Mouse (Mus musculus) liver, adult 2 months (tissue): ENCODE results near the gene Ppp3ca. TPM values are rescaled to one million over a fixed set of nuclear protein-coding genes. Genes with fewer than 3 reads are reported as not detected.

Source experiments
- DNase-seq: peaks from one replicate; pipeline ENCODE4 v3.0.0-alpha.2; 2011; ENCODE audit warnings: low read depth, low spot score; ENCODE audit errors: extremely low read depth
- H3K27ac ChIP-seq: fragments of 200-500 bp; replicated peaks from 2 replicates; pipeline ENCODE4 v1.5.1; 2012; ENCODE audit warnings: low read depth, mild to moderate bottlenecking, control low read depth, inconsistent platforms, low read length; ENCODE audit not compliant: insufficient read depth
- H3K27me3 ChIP-seq: fragments of 200-500 bp; 2 replicates; pipeline ENCODE4 v1.6.1; 2012; ENCODE audit warnings: mild to moderate bottlenecking, moderate library complexity, low read length, inconsistent platforms; ENCODE audit not compliant: control insufficient read depth, insufficient read depth
- H3K36me3 ChIP-seq: fragments of 200-500 bp; 2 replicates; pipeline ENCODE4 v1.6.1; 2012; ENCODE audit warnings: low read length, inconsistent platforms; ENCODE audit not compliant: control insufficient read depth, insufficient read depth
- H3K4me1 ChIP-seq: fragments of 200-500 bp; 2 replicates; pipeline ENCODE4 v1.6.1; 2011; ENCODE audit warnings: low read length; ENCODE audit not compliant: control insufficient read depth, insufficient read depth
- H3K4me3 ChIP-seq: fragments of 200-500 bp; 2 replicates; pipeline ENCODE4 v1.5.1; 2011; ENCODE audit warnings: low read depth, mild to moderate bottlenecking, control low read depth, low read length, moderate library complexity; ENCODE audit not compliant: insufficient read depth
- H3K79me2 ChIP-seq: fragments of 200-500 bp; 2 replicates; pipeline ENCODE4 v1.6.1; 2012; ENCODE audit warnings: inconsistent platforms, mild to moderate bottlenecking, low read length, moderate library complexity; ENCODE audit not compliant: control insufficient read depth, insufficient read depth
- H3K9ac ChIP-seq: fragments of 200-500 bp; 2 replicates; pipeline ENCODE4 v1.6.1; 2012; ENCODE audit warnings: low read depth, mild to moderate bottlenecking, control low read depth, inconsistent platforms, low read length
- CTCF ChIP-seq: fragments of 200-500 bp; IDR thresholded peaks from 2 replicates; pipeline ENCODE4 v1.5.1; 2011; ENCODE audit warnings: low read depth, low read length, control low read depth
- POLR2A ChIP-seq: fragments of 200-500 bp; IDR thresholded peaks from 2 replicates; pipeline ENCODE4 v1.6.1; 2011; ENCODE audit warnings: low read length, control low read depth; ENCODE audit not compliant: insufficient read depth; ENCODE audit errors: extremely low read depth
- WGBS: fragments of 180-500 bp; shearing (Covaris S2); methylation state at CpG from one replicate; pipeline ENCODE4 v1.1.7; 2018; 5-methylcytosine and 5-hydroxymethylcytosine counted together
- polyA plus RNA-seq: library from polyadenylated mRNA; depleted of rRNA; stranded (reverse); fragments of >200 nt; gene quantifications from 2 replicates; pipeline ENCODE4 v1.2.3, GENCODE M21; 2012
- total RNA-seq: library from RNA; depleted of rRNA; stranded (reverse); fragments of >200 nt; gene quantifications from 2 replicates; pipeline ENCODE4 v1.2.3, GENCODE M21; 2014

Gene Ppp3ca
- total and polyA plus RNA-seq, 2 experiments, result 9.8 to 23.0 TPM

GRCm38 (mm10) chr3:136909534-136909933 lies 239.6 kb downstream of the Ppp3ca start:
- no peak overlapping the region for H3K9ac ChIP-seq
- peaks cover 23% of the 10 kb centered on the region; the same call in 1 of the 2 replicates for H3K36me3 ChIP-seq
- H3K27ac ChIP-seq, result no peak overlapping the region
- H3K4me3 ChIP-seq, result no peak overlapping the region
- no peak for TF ChIP-seq POLR2A
- no peak for TF ChIP-seq CTCF
- DNase-seq, result no peak
- H3K4me1 ChIP-seq, result no peaks in the 10 kb centered on the region
- 96% methylated on average over 3 of the region's 3 CpGs for whole genome bisulfite sequencing
- no peaks in the 10 kb centered on the region for H3K27me3 ChIP-seq
- H3K79me2 ChIP-seq, result no peaks in the 10 kb centered on the region

- H3K27me3 ChIP-seq, result no peaks in the 10 kb centered on the region
- no peak for TF ChIP-seq CTCF
- no peak for TF ChIP-seq POLR2A
- peaks cover 17% of the 10 kb centered on the region; the same call in 1 of the 2 replicates for H3K36me3 ChIP-seq
- H3K4me1 ChIP-seq, result no peaks in the 10 kb centered on the region
- H3K9ac ChIP-seq, result no peak overlapping the region
- H3K4me3 ChIP-seq, result no peak overlapping the region
- WGBS, result 95% methylated on average over 8 of the region's 8 CpGs
- DNase-seq, result no peak
- no peak overlapping the region for H3K27ac ChIP-seq
- no peaks in the 10 kb centered on the region for H3K79me2 ChIP-seq
These were observed 241.4 kb downstream of the Ppp3ca start for GRCm38 (mm10) chr3:136911276-136911675.

- Histone ChIP-seq H3K4me1 (no peaks in the 10 kb centered on the region), H3K9ac (no peak overlapping the region), H3K27me3 (no peaks in the 10 kb centered on the region), H3K79me2 (no peaks in the 10 kb centered on the region), H3K4me3 (no peak overlapping the region), H3K36me3 (peaks cover 11% of the 10 kb centered on the region), H3K27ac (no peak overlapping the region)
- no peak for TF ChIP-seq POLR2A
- no peak for TF ChIP-seq CTCF
- WGBS, result 94% methylated on average over 7 of the region's 7 CpGs
- no peak for DNase-seq
These were observed 247.2 kb downstream of the Ppp3ca start for GRCm38 (mm10) chr3:136917080-136917479.

GRCm38 (mm10) chr3:136933071-136933470 lies 263.1 kb downstream of the Ppp3ca start:
- no peaks in the 10 kb centered on the region for H3K4me1 ChIP-seq
- H3K27ac ChIP-seq, result no peak overlapping the region
- no peak for DNase-seq
- TF ChIP-seq CTCF (no peak), POLR2A (no peak)
- no peak overlapping the region for H3K4me3 ChIP-seq
- H3K36me3 ChIP-seq, result peaks cover 28% of the 10 kb centered on the region
- H3K79me2 ChIP-seq, result no peaks in the 10 kb centered on the region
- no peaks in the 10 kb centered on the region for H3K27me3 ChIP-seq
- no peak overlapping the region for H3K9ac ChIP-seq

GRCm38 (mm10) chr3:136940733-136941601 lies 271.0 kb downstream of the Ppp3ca start:
- Histone ChIP-seq H3K9ac (no peak overlapping the region), H3K4me1 (no peaks in the 10 kb centered on the region), H3K4me3 (no peak overlapping the region), H3K79me2 (no peaks in the 10 kb centered on the region), H3K27me3 (no peaks in the 10 kb centered on the region), H3K36me3 (peaks cover 8% of the 10 kb centered on the region), H3K27ac (no peak overlapping the region)
- TF ChIP-seq CTCF (no peak), POLR2A (no peak)
- WGBS, result 59% methylated on average over 7 of the region's 7 CpGs
- no peak for DNase-seq

- no peak overlapping the region for H3K9ac ChIP-seq
- peaks cover 6% of the 10 kb centered on the region for H3K36me3 ChIP-seq
- WGBS, result 97% methylated on average over 3 of the region's 3 CpGs
- H3K79me2 ChIP-seq, result no peaks in the 10 kb centered on the region
- no peak for DNase-seq
- TF ChIP-seq CTCF, result no peak
- TF ChIP-seq POLR2A, result no peak
- no peak overlapping the region for H3K4me3 ChIP-seq
- H3K4me1 ChIP-seq, result no peaks in the 10 kb centered on the region
- H3K27me3 ChIP-seq, result no peaks in the 10 kb centered on the region
- H3K27ac ChIP-seq, result no peak overlapping the region
These were observed 271.6 kb downstream of the Ppp3ca start for GRCm38 (mm10) chr3:136941602-136941926.
